Mouse (Mus musculus): ENCODE measurements around the gene Kit. TPM values are rescaled to one million over a fixed set of nuclear protein-coding genes. Genes with fewer than 3 reads are reported as not detected.

Kit gene
- polyA plus RNA-seq, 1 experiment, result 0.07 TPM

DNA sequence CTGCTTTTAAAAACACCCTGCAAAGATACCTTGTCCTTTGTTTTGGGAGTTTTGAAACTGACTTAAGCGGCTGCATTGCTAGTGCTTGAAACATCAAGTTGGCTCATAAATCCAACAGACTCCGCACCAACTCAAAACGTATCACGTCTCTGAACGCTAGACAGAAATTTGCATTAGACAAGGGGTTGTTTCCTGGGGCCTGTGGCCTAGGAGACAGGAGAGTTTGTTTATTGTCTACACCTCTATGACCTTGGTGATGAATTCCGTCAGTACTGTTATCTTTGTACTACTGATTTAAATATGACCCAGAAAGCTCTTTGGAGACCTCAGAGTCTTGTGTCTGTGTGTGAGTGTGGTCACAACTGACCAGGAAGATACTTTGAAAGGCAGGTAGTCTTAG is 25.3 kb downstream of the Kit start:
- Histone ChIP-seq H3K4me3 (replicated peaks) (no peak overlapping the region), H3K9me3 (ENCODE audit: control insufficient read depth, low read length) (no peaks in the 10 kb centered on the region), H3K27me3 (ENCODE audit: control insufficient read depth) (no peaks in the 10 kb centered on the region), H3K36me3 (ENCODE audit: control insufficient read depth) (no peaks in the 10 kb centered on the region), H3K4me1 (ENCODE audit: control insufficient read depth) (peaks cover 23% of the 10 kb centered on the region)
- TF ChIP-seq TAL1 (IDR thresholded peaks at IDR 0.05; ENCODE audit: low read length) (no peak), GATA1 (IDR thresholded peaks at IDR 0.05; ENCODE audit: low read length) (no peak)

DNA sequence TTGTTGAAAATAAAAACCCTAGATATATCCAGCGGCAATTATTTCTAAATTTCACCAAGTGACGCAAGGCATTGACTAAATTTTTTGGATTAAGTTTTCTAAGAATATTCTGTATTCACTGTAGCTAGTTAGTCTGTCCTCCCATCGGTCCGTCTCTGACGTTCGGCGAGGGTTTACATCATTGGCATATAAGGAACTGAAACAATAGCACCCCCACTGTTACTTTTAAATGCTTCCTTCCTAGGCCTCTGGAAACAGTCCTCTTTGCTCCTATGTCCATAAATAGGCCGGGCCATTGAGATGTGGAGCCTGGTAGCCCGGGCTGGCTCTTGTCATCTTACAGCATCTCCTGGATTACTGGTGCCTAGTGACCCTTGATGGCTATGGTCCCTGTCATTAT is 29.5 kb downstream of the Kit start:
- TF ChIP-seq TAL1 (IDR thresholded peaks at IDR 0.05; ENCODE audit: low read length), result no peak
- no peak for TF ChIP-seq GATA1 (IDR thresholded peaks at IDR 0.05; ENCODE audit: low read length)
- Histone ChIP-seq H3K27me3 (ENCODE audit: control insufficient read depth) (no peaks in the 10 kb centered on the region), H3K9me3 (ENCODE audit: control insufficient read depth, low read length) (no peaks in the 10 kb centered on the region), H3K4me1 (ENCODE audit: control insufficient read depth) (peaks cover 44% of the 10 kb centered on the region), H3K4me3 (replicated peaks) (no peak overlapping the region), H3K36me3 (ENCODE audit: control insufficient read depth) (no peaks in the 10 kb centered on the region)

DNA sequence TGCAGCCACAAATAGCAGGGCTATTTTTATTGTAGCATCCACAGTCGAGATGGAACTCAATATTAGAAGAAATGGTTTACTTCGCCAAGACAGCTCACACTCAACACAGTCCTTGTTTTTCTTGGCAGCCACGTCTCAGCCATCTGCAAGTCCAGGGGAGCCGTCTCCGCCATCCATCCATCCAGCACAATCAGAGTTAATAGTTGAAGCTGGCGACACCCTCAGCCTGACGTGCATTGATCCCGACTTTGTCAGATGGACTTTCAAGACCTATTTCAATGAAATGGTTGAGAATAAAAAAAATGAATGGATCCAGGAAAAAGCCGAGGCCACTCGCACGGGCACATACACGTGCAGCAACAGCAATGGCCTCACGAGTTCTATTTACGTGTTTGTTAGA is 32.2 kb downstream of the Kit start:
- H3K9me3 ChIP-seq (ENCODE audit: control insufficient read depth, low read length), result no peaks in the 10 kb centered on the region
- no peak overlapping the region for H3K4me3 ChIP-seq (replicated peaks)
- H3K36me3 ChIP-seq (ENCODE audit: control insufficient read depth), result no peaks in the 10 kb centered on the region; the same call in 1 of the 2 replicates
- H3K4me1 ChIP-seq (ENCODE audit: control insufficient read depth), result peaks cover 37% of the 10 kb centered on the region
- TF ChIP-seq GATA1 (IDR thresholded peaks at IDR 0.05; ENCODE audit: low read length), result no peak
- TF ChIP-seq TAL1 (IDR thresholded peaks at IDR 0.05; ENCODE audit: low read length), result no peak
- no peaks in the 10 kb centered on the region for H3K27me3 ChIP-seq (ENCODE audit: control insufficient read depth)

DNA sequence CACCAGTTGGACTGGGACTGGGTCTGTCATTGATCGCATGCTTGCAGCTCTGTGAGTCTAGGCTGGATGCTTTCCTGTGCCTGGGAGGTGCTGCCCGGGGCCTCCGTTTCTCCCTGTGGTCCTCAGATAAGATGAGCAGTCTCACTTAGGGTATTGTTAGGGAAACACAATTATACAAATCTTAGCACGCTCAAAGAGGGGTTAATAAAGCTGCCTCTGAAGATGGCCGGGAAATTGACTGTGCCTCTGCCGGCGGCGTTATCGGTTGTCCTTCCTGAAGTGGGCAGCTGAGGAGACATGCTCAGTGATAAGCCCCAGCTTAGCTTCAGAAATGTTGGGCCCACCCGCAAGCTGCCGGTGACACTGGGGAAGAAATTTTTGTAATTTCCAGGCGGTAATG is 33.3 kb downstream of the Kit start:
- Histone ChIP-seq H3K27me3 (ENCODE audit: control insufficient read depth) (no peaks in the 10 kb centered on the region), H3K4me3 (replicated peaks) (peak overlapping the region; percentile 28), H3K4me1 (ENCODE audit: control insufficient read depth) (peaks cover 30% of the 10 kb centered on the region), H3K36me3 (ENCODE audit: control insufficient read depth) (no peaks in the 10 kb centered on the region; the same call in 1 of the 2 replicates), H3K9me3 (ENCODE audit: control insufficient read depth, low read length) (no peaks in the 10 kb centered on the region)
- TF ChIP-seq GATA1 (IDR thresholded peaks at IDR 0.05; ENCODE audit: low read length), result no peak
- TF ChIP-seq TAL1 (IDR thresholded peaks at IDR 0.05; ENCODE audit: low read length), result no peak

DNA sequence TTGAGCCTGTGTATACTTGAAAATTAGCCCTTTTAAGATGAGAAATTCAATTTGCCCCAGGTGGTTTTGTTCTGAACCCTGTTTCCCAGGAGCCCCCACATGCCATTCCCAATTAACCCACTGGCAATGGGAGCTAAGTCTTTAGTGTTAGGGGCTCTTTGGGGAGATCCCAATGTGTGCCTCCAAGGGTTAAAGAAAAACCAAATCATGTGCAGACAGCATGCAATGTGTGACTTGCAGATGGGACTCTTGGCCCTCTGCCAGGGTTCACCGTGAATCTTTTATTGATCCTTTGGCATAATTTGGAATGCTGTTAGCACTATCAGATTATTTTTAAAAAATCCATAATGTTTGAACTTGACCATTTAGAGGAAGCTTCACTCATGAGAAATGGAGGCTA is 37.7 kb downstream of the Kit start:
- H3K9me3 ChIP-seq (ENCODE audit: control insufficient read depth, low read length), result no peaks in the 10 kb centered on the region
- no peaks in the 10 kb centered on the region for H3K27me3 ChIP-seq (ENCODE audit: control insufficient read depth)
- no peaks in the 10 kb centered on the region; the same call in 1 of the 2 replicates for H3K36me3 ChIP-seq (ENCODE audit: control insufficient read depth)
- H3K4me1 ChIP-seq (ENCODE audit: control insufficient read depth), result peaks cover 13% of the 10 kb centered on the region
- TF ChIP-seq TAL1 (IDR thresholded peaks at IDR 0.05; ENCODE audit: low read length) (no peak), GATA1 (IDR thresholded peaks at IDR 0.05; ENCODE audit: low read length) (no peak)
- H3K4me3 ChIP-seq (replicated peaks), result no peak overlapping the region

DNA sequence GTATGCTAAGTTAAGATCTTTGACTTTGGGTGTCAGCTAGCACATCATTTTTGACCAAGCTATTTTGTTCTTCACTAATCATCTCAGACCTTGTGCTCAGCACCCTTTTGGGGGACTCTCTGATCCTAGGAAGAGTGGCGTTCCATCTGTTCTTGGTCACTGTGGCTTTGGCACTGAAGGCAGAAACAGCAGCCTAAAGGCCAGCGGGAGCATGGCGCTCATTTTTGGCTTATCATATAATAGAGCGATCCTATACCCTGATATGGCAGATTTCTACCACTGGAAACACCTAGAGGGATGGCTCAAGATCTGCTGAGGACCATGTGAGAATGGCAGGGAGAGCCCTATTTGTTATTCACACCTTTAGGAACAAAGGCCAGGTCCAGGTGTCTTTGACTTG is 38.2 kb downstream of the Kit start:
- Histone ChIP-seq H3K27me3 (ENCODE audit: control insufficient read depth) (no peaks in the 10 kb centered on the region), H3K9me3 (ENCODE audit: control insufficient read depth, low read length) (no peaks in the 10 kb centered on the region), H3K4me1 (ENCODE audit: control insufficient read depth) (peaks cover 7% of the 10 kb centered on the region), H3K4me3 (replicated peaks) (no peak overlapping the region), H3K36me3 (ENCODE audit: control insufficient read depth) (no peaks in the 10 kb centered on the region; the same call in 1 of the 2 replicates)
- TF ChIP-seq GATA1 (IDR thresholded peaks at IDR 0.05; ENCODE audit: low read length), result no peak
- no peak for TF ChIP-seq TAL1 (IDR thresholded peaks at IDR 0.05; ENCODE audit: low read length)

DNA sequence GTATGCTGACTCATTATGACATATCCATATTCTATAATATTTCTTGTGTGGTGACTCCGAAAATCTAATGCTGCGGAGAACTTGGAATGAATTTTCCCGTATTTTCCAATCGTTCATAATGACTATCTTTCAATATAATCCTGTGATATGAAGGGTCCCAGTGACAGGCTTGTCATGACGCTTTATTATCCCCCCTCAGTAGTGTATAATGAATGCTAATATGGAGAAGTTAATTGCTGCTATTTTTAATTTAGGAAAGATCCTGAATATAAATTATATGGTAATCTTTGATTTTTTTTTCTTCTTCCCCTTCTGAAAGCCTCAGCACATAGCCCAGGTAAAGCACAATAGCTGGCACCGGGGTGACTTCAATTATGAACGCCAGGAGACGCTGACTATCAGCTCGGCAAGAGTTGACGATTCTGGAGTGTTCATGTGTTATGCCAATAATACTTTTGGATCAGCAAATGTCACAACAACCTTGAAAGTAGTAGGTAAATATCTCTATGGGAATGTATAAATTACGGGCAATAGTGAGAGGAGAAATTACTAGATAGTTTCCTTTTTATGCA is 40.4 kb downstream of the Kit start:
- H3K36me3 ChIP-seq (ENCODE audit: control insufficient read depth), result no peaks in the 10 kb centered on the region; the same call in 1 of the 2 replicates
- no peak overlapping the region for H3K4me3 ChIP-seq (replicated peaks)
- no peaks in the 10 kb centered on the region for H3K27me3 ChIP-seq (ENCODE audit: control insufficient read depth)
- TF ChIP-seq TAL1 (IDR thresholded peaks at IDR 0.05; ENCODE audit: low read length), result no peak
- no peak for TF ChIP-seq GATA1 (IDR thresholded peaks at IDR 0.05; ENCODE audit: low read length)
- no peaks in the 10 kb centered on the region for H3K9me3 ChIP-seq (ENCODE audit: control insufficient read depth, low read length)
- no peaks in the 10 kb centered on the region for H3K4me1 ChIP-seq (ENCODE audit: control insufficient read depth)

DNA sequence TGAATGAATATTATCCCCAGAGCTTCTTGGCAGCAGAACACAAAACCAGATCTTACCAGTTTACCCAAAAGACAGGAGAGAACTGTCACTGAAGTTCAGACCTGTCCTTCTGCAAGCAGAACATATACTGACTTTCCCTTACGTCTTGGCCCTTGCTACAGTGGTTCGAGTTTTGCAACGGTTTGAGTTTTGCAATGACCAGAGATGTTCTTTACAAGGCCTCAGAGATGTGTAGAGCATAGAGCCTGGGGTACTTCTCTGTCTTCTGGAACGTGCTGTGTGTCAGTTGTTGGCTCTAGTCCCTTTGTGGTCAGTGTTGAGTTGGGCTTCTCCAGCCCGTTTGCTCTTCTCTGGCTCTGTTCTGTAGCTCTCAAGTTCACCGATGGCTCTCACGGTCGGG is 40.9 kb downstream of the Kit start:
- TF ChIP-seq TAL1 (IDR thresholded peaks at IDR 0.05; ENCODE audit: low read length), result no peak
- TF ChIP-seq GATA1 (IDR thresholded peaks at IDR 0.05; ENCODE audit: low read length), result no peak

DNA sequence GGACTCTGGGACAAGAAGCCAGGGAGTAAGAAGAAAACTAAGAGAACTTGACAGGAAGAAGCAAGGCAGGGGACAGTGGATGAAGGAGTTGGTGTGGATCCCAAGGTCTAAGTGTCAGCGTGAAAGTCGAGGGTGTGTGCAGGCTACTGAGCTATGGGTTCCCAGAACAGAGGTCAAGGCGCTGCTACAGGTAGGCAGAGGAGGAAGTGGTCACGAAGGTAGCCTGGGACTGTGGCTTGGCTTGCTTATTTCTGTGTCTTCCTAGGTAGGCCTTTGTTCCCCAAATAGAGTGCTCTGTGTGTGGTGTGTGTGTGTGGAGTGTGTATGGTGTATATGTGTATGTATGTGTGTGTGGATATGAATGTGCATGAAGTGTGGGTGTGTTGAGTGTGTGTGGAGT is 47.7 kb downstream of the Kit start:
- Histone ChIP-seq H3K9me3 (ENCODE audit: control insufficient read depth, low read length) (no peaks in the 10 kb centered on the region), H3K4me3 (replicated peaks) (no peak overlapping the region), H3K27me3 (ENCODE audit: control insufficient read depth) (no peaks in the 10 kb centered on the region), H3K36me3 (ENCODE audit: control insufficient read depth) (no peaks in the 10 kb centered on the region; the same call in 1 of the 2 replicates), H3K4me1 (ENCODE audit: control insufficient read depth) (peaks cover 17% of the 10 kb centered on the region)
- TF ChIP-seq TAL1 (IDR thresholded peaks at IDR 0.05; ENCODE audit: low read length), result no peak
- TF ChIP-seq GATA1 (IDR thresholded peaks at IDR 0.05; ENCODE audit: low read length), result no peak

More for the DNA sequence above, 40.9 kb downstream of the Kit start:
- no peaks in the 10 kb centered on the region for H3K27me3 ChIP-seq (ENCODE audit: control insufficient read depth)
- no peak overlapping the region for H3K4me3 ChIP-seq (replicated peaks)
- H3K4me1 ChIP-seq (ENCODE audit: control insufficient read depth), result no peaks in the 10 kb centered on the region
- H3K36me3 ChIP-seq (ENCODE audit: control insufficient read depth), result no peaks in the 10 kb centered on the region; the same call in none of the 2 replicates
- no peaks in the 10 kb centered on the region for H3K9me3 ChIP-seq (ENCODE audit: control insufficient read depth, low read length)

DNA sequence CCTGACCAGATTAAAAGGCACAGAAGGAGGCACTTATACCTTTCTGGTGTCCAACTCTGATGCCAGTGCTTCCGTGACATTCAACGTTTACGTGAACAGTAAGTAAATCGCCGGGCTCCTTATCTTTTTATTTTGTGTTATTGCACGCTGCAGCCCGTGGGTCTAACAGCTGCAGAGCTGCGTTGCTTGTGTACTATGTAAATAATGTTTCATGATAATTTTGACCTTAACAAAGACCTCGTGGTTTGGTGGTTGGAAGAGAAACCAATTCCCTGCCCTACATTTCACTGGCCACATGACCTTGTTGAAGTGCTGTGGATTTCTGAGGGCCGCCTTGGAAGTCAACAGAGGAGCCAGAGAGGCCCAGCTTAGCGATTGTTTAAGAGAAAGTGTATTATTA is 48.3 kb downstream of the Kit start:
- H3K9me3 ChIP-seq (ENCODE audit: control insufficient read depth, low read length), result no peaks in the 10 kb centered on the region
- H3K27me3 ChIP-seq (ENCODE audit: control insufficient read depth), result no peaks in the 10 kb centered on the region
- H3K4me1 ChIP-seq (ENCODE audit: control insufficient read depth), result peaks cover 17% of the 10 kb centered on the region
- TF ChIP-seq GATA1 (IDR thresholded peaks at IDR 0.05; ENCODE audit: low read length) (no peak), TAL1 (IDR thresholded peaks at IDR 0.05; ENCODE audit: low read length) (no peak)
- no peaks in the 10 kb centered on the region; the same call in 1 of the 2 replicates for H3K36me3 ChIP-seq (ENCODE audit: control insufficient read depth)
- no peak overlapping the region for H3K4me3 ChIP-seq (replicated peaks)
